Mouse (Mus musculus) intestine, embryonic 16.5 days (tissue): ENCODE results near the gene Cep295. TPM values are rescaled to one million over a fixed set of nuclear protein-coding genes. Genes with fewer than 3 reads are reported as not detected.
"Not testable (repeated sequence)": the region's sequence is repeated elsewhere in the genome, so short reads cannot be mapped to it uniquely, and the experiment has no call there.

Experiments used
- ATAC-seq: fragments of 200-750 bp; cut with Nextera tagmentation; 2 replicates; pipeline ENCODE4 v1.8.0; 2017; ENCODE audit warnings: moderate TSS enrichment, moderate library complexity
- H3K27ac ChIP-seq: fragments of 300-500 bp; sonication (generic); 2 replicates; pipeline ENCODE4 v1.5.1; 2014; ENCODE audit warnings: mild to moderate bottlenecking, low read length
- H3K27me3 ChIP-seq: fragments of 300-500 bp; sonication (generic); replicated peaks from 2 replicates; pipeline ENCODE4 v1.6.1; 2014; ENCODE audit warnings: low read length, control low read depth, mixed read lengths; ENCODE audit not compliant: control insufficient read depth, insufficient read depth
- H3K36me3 ChIP-seq: fragments of 300-500 bp; sonication (generic); 2 replicates; pipeline ENCODE4 v1.6.1; 2014; ENCODE audit warnings: low read length, control low read depth; ENCODE audit not compliant: control insufficient read depth, insufficient read depth
- H3K4me1 ChIP-seq: fragments of 300-500 bp; sonication (generic); 2 replicates; pipeline ENCODE4 v1.6.1; 2014; ENCODE audit warnings: low read length, control low read depth, mixed read lengths; ENCODE audit not compliant: control insufficient read depth, insufficient read depth
- H3K4me2 ChIP-seq: fragments of 300-500 bp; sonication (generic); 2 replicates; pipeline ENCODE4 v1.6.1; 2014; ENCODE audit warnings: low read depth, low read length, control low read depth
- H3K4me3 ChIP-seq: fragments of 300-500 bp; sonication (generic); 2 replicates; pipeline ENCODE4 v1.5.1; 2014; ENCODE audit warnings: mild to moderate bottlenecking, low read length
- H3K9ac ChIP-seq: fragments of 300-500 bp; sonication (generic); 2 replicates; pipeline ENCODE4 v1.6.1; 2014; ENCODE audit warnings: low read depth, low read length
- H3K9me3 ChIP-seq: fragments of 300-500 bp; sonication (generic); 2 replicates; pipeline ENCODE4 v1.6.1; 2016; ENCODE audit warnings: low read length, control low read depth; ENCODE audit not compliant: control insufficient read depth
- WGBS: fragments of 180-500 bp; shearing (Covaris S2); extraction: QIAGEN DNeasy Blood & Tissue Kit; methylation state at CpG from one replicate; pipeline ENCODE4 v1.1.7; 2014; 5-methylcytosine and 5-hydroxymethylcytosine counted together
- polyA plus RNA-seq: library from polyadenylated mRNA; unstranded; fragments of >200 nt; fragmentation: Nextera tagmentation; extraction: Ambion mirVana; gene quantifications from 2 replicates; pipeline ENCODE4 v1.2.1, GENCODE M21; 2015

The Cep295 gene
- polyA plus RNA-seq, 1 experiment from 2014 or later, result 9.6 TPM

DNA sequence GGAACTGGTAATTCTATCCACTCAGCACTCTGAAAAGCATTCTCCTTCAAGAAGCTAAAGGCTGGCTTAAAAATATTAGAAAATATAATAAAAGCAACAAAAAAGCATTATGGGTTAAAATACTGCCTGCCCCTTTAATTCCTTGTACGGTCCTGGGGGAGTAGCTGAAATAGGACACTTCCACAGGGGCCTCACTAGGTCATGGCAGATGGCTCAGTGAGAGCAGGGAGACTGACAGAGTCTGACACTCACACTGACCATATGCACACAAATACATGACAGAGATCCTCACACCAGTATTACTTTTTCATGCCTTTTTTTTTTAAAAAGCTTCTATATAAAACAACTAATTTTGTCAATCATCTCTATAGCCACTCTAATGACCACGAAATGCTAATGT, 7.7 kb downstream of the Cep295 start:
- ATAC-seq, result no peak
- H3K4me3 ChIP-seq, result no peak overlapping the region
- H3K27me3 ChIP-seq, result no peaks in the 10 kb centered on the region
- H3K9ac ChIP-seq, result no peak overlapping the region
- no peak overlapping the region for H3K27ac ChIP-seq
- no peaks in the 10 kb centered on the region for H3K4me1 ChIP-seq
- 81% methylated on average over 2 of the region's 2 CpGs for WGBS
- no peaks in the 10 kb centered on the region for H3K36me3 ChIP-seq
- no peaks in the 10 kb centered on the region for H3K9me3 ChIP-seq
- H3K4me2 ChIP-seq, result no peak overlapping the region

DNA sequence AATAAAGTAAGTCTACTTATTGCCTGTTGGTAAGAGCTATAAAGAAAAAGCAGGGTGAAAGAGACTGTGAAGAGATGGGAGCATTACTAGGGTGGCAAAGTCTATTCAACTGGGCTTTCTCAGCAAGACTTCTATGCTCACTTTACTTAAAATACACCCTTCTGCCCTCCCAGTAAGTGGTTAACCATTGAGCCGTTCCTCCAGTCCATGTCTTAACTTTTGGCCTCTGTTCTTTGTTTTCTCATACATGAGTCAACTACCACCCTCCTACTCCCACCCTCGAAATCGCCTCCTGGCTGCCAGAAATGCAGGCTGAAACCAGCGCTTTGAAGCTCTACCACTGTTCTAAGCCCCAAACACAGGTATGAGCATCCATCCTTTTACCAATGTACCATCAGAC, 19.8 kb downstream of the Cep295 start:
- no peak for ATAC-seq
- 90% methylated on average over 4 of the region's 4 CpGs for WGBS
- no peak overlapping the region for H3K4me3 ChIP-seq

DNA sequence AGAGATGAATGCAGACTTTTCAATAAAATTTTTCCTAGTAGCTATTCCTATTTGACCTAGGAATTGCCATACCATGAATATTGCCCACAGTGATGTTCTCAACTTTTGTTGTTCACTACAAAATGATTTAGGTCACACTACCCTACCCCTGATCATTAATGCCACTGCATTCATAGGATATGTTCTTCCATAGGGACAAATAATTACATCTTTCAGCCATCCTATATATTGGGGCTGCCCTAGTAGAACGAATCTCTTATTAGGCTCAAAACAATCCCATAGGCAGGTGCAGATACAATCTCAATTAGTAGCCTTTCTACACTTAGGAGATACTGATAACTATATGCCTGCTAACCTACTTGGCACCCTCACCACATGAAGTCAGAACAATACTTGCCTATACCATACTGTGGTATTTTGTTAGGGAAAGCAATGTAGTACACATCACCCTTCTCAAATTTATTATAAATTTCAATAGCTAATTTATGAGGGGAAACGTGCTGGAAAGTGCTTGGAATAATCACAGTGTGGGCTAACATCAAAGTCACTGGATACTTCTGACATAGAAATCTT, 39.3 kb downstream of the Cep295 start:
- WGBS, result 69% methylated on average over 2 of the region's 2 CpGs
- Histone ChIP-seq H3K9me3 (no peaks in the 10 kb centered on the region), H3K4me3 (no peak overlapping the region), H3K36me3 (peaks cover 20% of the 10 kb centered on the region), H3K4me1 (no peaks in the 10 kb centered on the region), H3K27me3 (no peaks in the 10 kb centered on the region), H3K4me2 (no peak overlapping the region), H3K9ac (no peak overlapping the region), H3K27ac (no peak overlapping the region)
- ATAC-seq, result no peak

More for the DNA sequence above, 19.8 kb downstream of the Cep295 start:
- H3K9me3 ChIP-seq, result no peaks in the 10 kb centered on the region
- H3K27ac ChIP-seq, result no peak overlapping the region
- H3K9ac ChIP-seq, result no peak overlapping the region
- H3K4me1 ChIP-seq, result no peaks in the 10 kb centered on the region
- H3K4me2 ChIP-seq, result no peak overlapping the region
- H3K27me3 ChIP-seq, result no peaks in the 10 kb centered on the region
- H3K36me3 ChIP-seq, result peaks cover 7% of the 10 kb centered on the region; the same call in 1 of the 2 replicates

DNA sequence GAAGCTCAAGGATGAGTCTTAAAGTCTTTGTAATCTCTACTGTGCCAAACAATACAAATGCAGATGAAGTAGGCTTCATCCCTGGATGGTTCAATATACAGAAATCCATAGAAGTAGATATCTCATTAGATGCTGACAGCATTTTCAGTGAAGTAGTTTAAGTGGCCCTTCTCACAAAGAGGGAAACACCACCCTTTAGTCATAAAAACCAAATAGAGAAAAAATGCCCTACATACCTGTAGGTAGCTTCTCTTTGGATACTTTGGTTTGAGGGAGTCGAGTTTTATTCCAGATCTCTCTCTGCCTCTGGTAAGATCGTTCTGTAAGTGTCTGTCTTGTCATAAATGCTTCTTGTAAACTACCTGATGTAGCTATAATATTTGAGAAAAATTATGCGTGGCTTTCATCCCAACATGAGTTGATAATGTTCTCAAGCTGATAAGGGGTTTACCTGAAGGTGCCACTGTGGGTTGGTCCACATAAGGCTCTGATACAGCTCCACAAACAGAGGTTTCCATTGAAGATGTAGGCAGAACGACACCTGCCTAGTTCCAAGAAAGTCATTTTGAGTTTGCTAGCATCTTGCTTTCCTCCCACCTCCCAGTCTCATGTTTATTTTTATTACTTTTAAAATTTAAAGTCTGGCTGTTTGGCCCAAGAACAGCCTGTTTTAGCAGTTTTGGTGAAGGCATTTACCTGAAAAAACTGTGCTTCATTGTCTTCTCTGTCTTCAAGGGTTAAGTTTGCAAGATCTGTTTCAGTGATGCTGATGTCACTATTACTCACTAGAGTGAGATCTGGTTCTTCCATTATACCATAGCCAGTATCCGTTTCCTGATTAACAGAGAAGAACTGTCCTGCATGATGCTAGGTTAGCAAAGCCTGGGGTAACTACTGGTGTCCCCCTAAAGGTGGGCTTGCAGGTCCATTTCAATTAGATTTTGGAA, 40.1 kb downstream of the Cep295 start:
- H3K4me1 ChIP-seq, result no peaks in the 10 kb centered on the region
- ATAC-seq, result no peak
- H3K27me3 ChIP-seq, result no peaks in the 10 kb centered on the region
- no peak overlapping the region for H3K9ac ChIP-seq
- no peaks in the 10 kb centered on the region for H3K9me3 ChIP-seq
- no peak overlapping the region for H3K27ac ChIP-seq
- 53% methylated on average over 5 of the region's 5 CpGs for WGBS
- H3K36me3 ChIP-seq, result peaks cover 20% of the 10 kb centered on the region
- H3K4me3 ChIP-seq, result no peak overlapping the region
- H3K4me2 ChIP-seq, result no peak overlapping the region

DNA sequence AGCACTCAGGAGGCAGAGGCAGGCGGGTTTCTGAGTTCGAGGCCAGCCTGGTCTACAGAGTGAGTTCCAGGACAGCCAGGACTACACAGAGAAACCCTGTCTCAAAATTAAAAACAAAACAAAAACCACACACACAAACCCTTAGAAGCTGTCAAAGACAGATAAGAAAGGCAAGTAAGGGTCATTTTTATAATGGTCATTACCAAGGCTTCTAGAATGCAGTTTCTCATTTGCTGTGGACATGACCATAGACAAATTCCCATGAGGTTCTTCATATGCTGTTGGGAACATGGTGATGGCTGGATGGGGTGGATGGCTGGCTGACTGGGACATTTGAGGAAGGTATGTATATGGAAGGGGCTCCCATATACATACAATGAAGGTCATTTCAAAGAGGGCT, 41.3 kb downstream of the Cep295 start:
- 89% methylated on average over 1 of the region's 2 CpGs for WGBS
- H3K9ac ChIP-seq, H3K9me3 ChIP-seq, ATAC-seq, H3K4me1 ChIP-seq, H3K27ac ChIP-seq, H3K4me2 ChIP-seq, H3K27me3 ChIP-seq, H3K4me3 ChIP-seq: not testable (repeated sequence)
- peaks cover 18% of the 10 kb centered on the region for H3K36me3 ChIP-seq

DNA sequence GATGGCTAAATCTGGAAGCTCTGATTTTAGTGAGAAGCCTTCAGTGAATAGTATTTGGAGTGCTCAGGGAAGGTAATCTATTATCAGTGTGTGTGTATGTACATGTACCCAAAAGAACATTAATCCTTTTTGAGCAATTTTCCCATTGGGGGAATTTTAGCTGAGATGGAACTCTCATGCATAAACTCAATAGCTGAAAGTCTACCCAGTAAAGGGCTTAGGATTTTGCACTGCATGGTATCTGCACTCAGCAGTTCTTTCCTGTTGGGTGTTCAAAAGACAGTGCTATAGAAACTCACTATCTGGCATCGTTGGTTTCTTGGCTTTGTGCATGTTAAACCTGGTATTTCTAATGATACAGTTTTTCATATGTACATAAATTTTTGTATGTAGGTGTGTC, 43.0 kb downstream of the Cep295 start:
- no peak for ATAC-seq

DNA sequence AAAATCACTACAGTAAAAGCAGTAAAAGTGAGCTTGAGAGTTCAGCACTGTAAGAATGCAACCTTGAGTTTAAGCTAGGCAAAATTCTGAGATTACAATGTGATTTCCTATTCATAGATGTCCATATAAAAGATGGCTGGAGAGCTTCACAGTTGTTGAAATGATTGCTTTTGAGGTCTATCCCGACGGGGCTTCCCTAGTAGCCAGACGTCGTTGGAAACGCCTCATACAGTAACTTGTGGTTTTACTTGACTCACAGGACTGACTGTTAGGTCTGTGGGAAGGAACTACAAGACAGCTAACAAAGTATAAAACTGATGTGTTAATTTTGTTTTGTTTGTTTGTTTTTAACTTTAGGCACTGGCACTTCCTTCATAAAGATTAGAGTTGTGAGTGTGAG, 44.0 kb downstream of the Cep295 start:
- ATAC-seq, result no peak
- Histone ChIP-seq H3K9ac (no peak overlapping the region), H3K4me2 (no peak overlapping the region), H3K4me3 (no peak overlapping the region), H3K9me3 (no peaks in the 10 kb centered on the region), H3K27me3 (no peaks in the 10 kb centered on the region), H3K27ac (no peak overlapping the region), H3K4me1 (peaks cover 3% of the 10 kb centered on the region), H3K36me3 (peaks cover 23% of the 10 kb centered on the region)
- 89% methylated on average over 5 of the region's 5 CpGs for WGBS

More for the DNA sequence above, 43.0 kb downstream of the Cep295 start:
- H3K4me3 ChIP-seq, result no peak overlapping the region
- no peak overlapping the region for H3K4me2 ChIP-seq
- H3K9ac ChIP-seq, result no peak overlapping the region
- H3K4me1 ChIP-seq, result no peaks in the 10 kb centered on the region
- 92% methylated on average over 1 of the region's 1 CpGs for WGBS
- H3K27ac ChIP-seq, result no peak overlapping the region
- H3K27me3 ChIP-seq, result no peaks in the 10 kb centered on the region
- H3K36me3 ChIP-seq, result peaks cover 19% of the 10 kb centered on the region
- H3K9me3 ChIP-seq, result no peaks in the 10 kb centered on the region

DNA sequence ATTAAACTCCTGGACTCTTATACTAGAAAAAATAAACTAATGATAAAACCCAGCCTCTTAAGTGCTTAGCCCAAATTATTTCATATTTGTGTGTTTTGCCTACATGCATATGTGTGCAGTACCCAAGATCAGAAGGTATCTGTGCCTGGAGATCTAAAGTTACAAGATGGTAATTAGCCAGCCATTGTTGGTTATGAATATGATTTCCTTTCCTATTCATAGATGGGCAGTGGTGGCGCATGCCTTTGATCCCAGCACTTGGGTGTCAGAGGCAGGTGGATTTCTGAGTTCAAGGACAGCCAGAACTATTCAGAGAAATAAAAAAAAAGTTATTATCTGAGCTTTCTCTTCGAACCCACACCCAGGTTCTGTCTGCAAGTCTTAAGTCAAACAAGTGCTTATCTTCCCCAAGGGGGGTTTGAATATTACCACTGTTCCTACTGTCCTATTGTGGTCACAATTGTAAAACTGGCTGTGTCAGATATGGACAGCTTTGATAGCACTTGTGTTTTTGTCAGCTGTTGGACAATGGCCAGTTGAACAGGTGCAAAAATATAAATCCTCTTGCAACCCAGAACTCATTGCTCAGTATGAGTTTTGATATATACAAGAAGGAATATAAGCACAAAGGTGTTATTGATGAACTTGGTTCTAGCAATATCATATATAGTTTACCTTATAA, 45.4 kb downstream of the Cep295 start:
- Histone ChIP-seq H3K27ac (no peak overlapping the region), H3K4me1 (peaks cover 15% of the 10 kb centered on the region), H3K4me2 (no peak overlapping the region), H3K9me3 (no peaks in the 10 kb centered on the region), H3K27me3 (no peaks in the 10 kb centered on the region), H3K4me3 (no peak overlapping the region), H3K9ac (no peak overlapping the region), H3K36me3 (peaks cover 23% of the 10 kb centered on the region)
- no peak for ATAC-seq
- WGBS, result 85% methylated on average over 2 of the region's 2 CpGs

DNA sequence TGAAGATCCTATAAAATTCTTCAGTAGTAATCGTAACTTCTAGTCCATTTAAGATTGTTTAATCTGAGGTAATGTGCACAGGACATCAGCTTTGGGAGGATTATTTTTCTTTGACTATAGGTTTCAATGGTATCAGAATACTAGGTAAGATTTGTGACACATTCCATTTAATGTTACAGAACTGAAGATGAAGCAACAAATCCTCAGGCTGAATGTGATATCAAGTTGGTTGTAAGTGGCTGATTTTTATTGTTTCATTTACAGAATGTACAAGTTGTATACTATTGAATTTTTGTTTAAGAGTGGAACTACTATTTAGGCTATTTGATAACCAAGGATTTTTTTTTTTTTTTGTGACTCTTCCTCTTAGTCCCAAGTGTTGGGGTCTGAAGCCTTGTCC, 47.4 kb downstream of the Cep295 start:
- Histone ChIP-seq H3K27ac (no peak overlapping the region), H3K4me1 (peaks cover 16% of the 10 kb centered on the region), H3K36me3 (peaks cover 18% of the 10 kb centered on the region; the same call in 1 of the 2 replicates), H3K27me3 (no peaks in the 10 kb centered on the region), H3K9ac (no peak overlapping the region), H3K4me3 (no peak overlapping the region), H3K9me3 (no peaks in the 10 kb centered on the region), H3K4me2 (no peak overlapping the region)
- ATAC-seq, result no peak
- 80% methylated on average over 1 of the region's 1 CpGs for WGBS
